Mouse (Mus musculus): ENCODE results near the gene Sh3pxd2a.

The Sh3pxd2a gene

GRCm38 (mm10) chr19:47360921-47361320, 103.3 kb downstream of the Sh3pxd2a start:
- ChIA-PET POLR2A (interaction anchor here in 1 of 4 experiments (0.6 to 1.4 kb wide), 6 partner anchors 23 to 214 kb away, joined by 3 to 6 read pairs (median 4); no protein-coding TSS in a partner anchor), CTCF (interaction anchor here in 3 of 4 experiments (0.5 to 3.6 kb wide), 17 partner anchors 9 to 147 kb away, joined by 3 to 24 read pairs (median 4); partner anchors contain the start of gene Sh3pxd2a (in 1 of the 3))

- POLR2A ChIA-PET, result interaction anchor here in 2 of 4 experiments (0.6 to 1.6 kb wide), 7 partner anchors 9 to 266 kb away, joined by 3 to 6 read pairs (median 4); no protein-coding TSS in a partner anchor
- CTCF ChIA-PET, result interaction anchor here (0.9 to 3.6 kb wide), 17 partner anchors 12 to 159 kb away, joined by 3 to 24 read pairs (median 4); partner anchors contain the start of gene Sh3pxd2a (in 1 of the 4)
These were observed 104.2 kb downstream of the Sh3pxd2a start for GRCm38 (mm10) chr19:47360017-47360416.

- POLR2A ChIA-PET, result interaction anchor here in 3 of 4 experiments (0.6 to 1.6 kb wide), 16 partner anchors 9 to 605 kb away, joined by 3 to 8 read pairs (median 3); partner anchors contain the start of gene Sh3pxd2a (in 1 of the 3)
These were observed 104.9 kb downstream of the Sh3pxd2a start for GRCm38 (mm10) chr19:47359166-47359931.

GRCm38 (mm10) chr19:47357297-47357696, 106.9 kb downstream of the Sh3pxd2a start:
- POLR2A ChIA-PET, result interaction anchor here in 2 of 4 experiments (0.9 to 2.0 kb wide), 6 partner anchors 23 to 145 kb away, joined by 3 to 5 read pairs (median 3); no protein-coding TSS in a partner anchor
- CTCF ChIA-PET, result interaction anchor here (0.6 to 3.9 kb wide), 39 partner anchors 10 to 374 kb away, joined by 3 to 43 read pairs (median 8); partner anchors contain the start of genes Sh3pxd2a (in 3 of the 4) and Sfr1 (in 1 of the 4)

More at GRCm38 (mm10) chr19:47359166-47359931, 104.9 kb downstream of the Sh3pxd2a start:
- CTCF ChIA-PET, result interaction anchor here (0.6 to 3.6 kb wide), 27 partner anchors 11 to 247 kb away, joined by 3 to 24 read pairs (median 4); partner anchors contain the start of gene Sh3pxd2a (in 1 of the 4)

GRCm38 (mm10) chr19:47356188-47356857, 107.9 kb downstream of the Sh3pxd2a start:
- ChIA-PET POLR2A (interaction anchor here in 3 of 4 experiments (0.6 to 2.0 kb wide), 8 partner anchors 18 to 444 kb away, joined by 3 to 5 read pairs (median 4); no protein-coding TSS in a partner anchor), CTCF (interaction anchor here (0.5 to 3.9 kb wide), 142 partner anchors 8 to 526 kb away, joined by 3 to 43 read pairs (median 4); partner anchors contain the start of genes Sh3pxd2a (in 3 of the 4), Gsto2 (in 1 of the 4) and Sfr1 (in 1 of the 4))

- ChIA-PET CTCF (interaction anchor here in 3 of 4 experiments (0.6 to 3.9 kb wide), 9 partner anchors 10 to 549 kb away, joined by 3 to 43 read pairs (median 5); no protein-coding TSS in a partner anchor), POLR2A (interaction anchor here in 2 of 4 experiments (1.1 to 1.8 kb wide), 4 partner anchors 30 to 138 kb away, joined by 3 to 5 read pairs (median 4); partner anchors contain the start of gene Sh3pxd2a (in 1 of the 2))
These were observed 109.7 kb downstream of the Sh3pxd2a start for GRCm38 (mm10) chr19:47354456-47354855.

GRCm38 (mm10) chr19:47349043-47349442, 115.2 kb downstream of the Sh3pxd2a start:
- CTCF ChIA-PET, result interaction anchor here in 3 of 4 experiments (0.6 to 2.0 kb wide), 7 partner anchors 7 to 139 kb away, joined by 3 to 9 read pairs (median 4); no protein-coding TSS in a partner anchor
- POLR2A ChIA-PET, result no interaction called here

GRCm38 (mm10) chr19:47348395-47349016, 115.7 kb downstream of the Sh3pxd2a start:
- CTCF ChIA-PET, result interaction anchor here in 3 of 4 experiments (0.6 to 2.0 kb wide), 9 partner anchors 8 to 446 kb away, joined by 3 to 9 read pairs (median 4); no protein-coding TSS in a partner anchor
- POLR2A ChIA-PET, result interaction anchor here in 1 of 4 experiments (1.5 kb wide), 1 partner anchor 43 kb away, joined by 3 read pairs; no protein-coding TSS in a partner anchor

GRCm38 (mm10) chr19:47347021-47347643, 117.1 kb downstream of the Sh3pxd2a start:
- CTCF ChIA-PET, result interaction anchor here in 2 of 4 experiments (0.7 to 1.7 kb wide), 10 partner anchors 9 to 118 kb away, joined by 3 to 9 read pairs (median 4); no protein-coding TSS in a partner anchor
- POLR2A ChIA-PET, result interaction anchor here in 2 of 4 experiments (0.6 to 1.5 kb wide), 8 partner anchors 17 to 423 kb away, joined by 3 to 4 read pairs (median 3); partner anchors contain the start of genes Slk (in 1 of the 2) and Stn1 (in 1 of the 2)

GRCm38 (mm10) chr19:47346606-47347005, 117.6 kb downstream of the Sh3pxd2a start:
- CTCF ChIA-PET, result interaction anchor here (0.6 to 5.3 kb wide), 9 partner anchors 9 to 645 kb away, joined by 3 to 32 read pairs (median 4); no protein-coding TSS in a partner anchor
- POLR2A ChIA-PET, result interaction anchor here in 2 of 4 experiments (0.6 to 1.3 kb wide), 5 partner anchors 15 to 423 kb away, joined by 3 to 5 read pairs (median 3); partner anchors contain the start of genes Slk (in 1 of the 2) and Stn1 (in 1 of the 2)

- ChIA-PET CTCF (interaction anchor here (0.6 to 5.3 kb wide), 8 partner anchors 8 to 645 kb away, joined by 3 to 32 read pairs (median 4); no protein-coding TSS in a partner anchor), POLR2A (interaction anchor here in 3 of 4 experiments (0.6 to 1.7 kb wide), 8 partner anchors 14 to 702 kb away, joined by 3 to 5 read pairs (median 3); partner anchors contain the start of genes Slk (in 1 of the 3) and Stn1 (in 1 of the 3))
These were observed 118.2 kb downstream of the Sh3pxd2a start for GRCm38 (mm10) chr19:47345851-47346568.

GRCm38 (mm10) chr19:47343422-47343821, 120.8 kb downstream of the Sh3pxd2a start:
- ChIA-PET POLR2A (interaction anchor here in 1 of 4 experiments (0.6 to 1.5 kb wide), 4 partner anchors 16 to 197 kb away, joined by 3 to 6 read pairs (median 4); no protein-coding TSS in a partner anchor), CTCF (interaction anchor here in 3 of 4 experiments (0.6 to 5.3 kb wide), 14 partner anchors 12 to 476 kb away, joined by 3 to 32 read pairs (median 4); partner anchors contain the start of gene Stn1 (in 1 of the 3))

GRCm38 (mm10) chr19:47339165-47339564, 125.0 kb downstream of the Sh3pxd2a start:
- ChIA-PET POLR2A (interaction anchor here in 2 of 4 experiments (1.1 to 2.3 kb wide), 2 partner anchors 8 to 13 kb away, joined by 3 to 11 read pairs; no protein-coding TSS in a partner anchor), CTCF (interaction anchor here (0.5 to 3.4 kb wide), 19 partner anchors 9 to 189 kb away, joined by 3 to 43 read pairs (median 12); no protein-coding TSS in a partner anchor)

GRCm38 (mm10) chr19:47338396-47339164, 125.6 kb downstream of the Sh3pxd2a start:
- POLR2A ChIA-PET, result interaction anchor here (0.6 to 3.7 kb wide), 31 partner anchors 11 to 271 kb away, joined by 3 to 16 read pairs (median 4); partner anchors contain the start of genes Neurl1a (in 3 of the 4) and Taf5 (in 1 of the 4)
- CTCF ChIA-PET, result interaction anchor here (0.5 to 3.4 kb wide), 93 partner anchors 7 to 1010 kb away, joined by 3 to 43 read pairs (median 4); partner anchors contain the start of gene Neurl1a (in 3 of the 4)
